Mouse (Mus musculus) mouse embryonic stem cell (cell line): ENCODE results near the gene Pimreg.

ENCODE experiments used
- in situ Hi-C, 2 experiments: fragments of 300-500 bp; cut with MboI; formaldehyde crosslinking; loops; 1 replicate in 1 of 2; 3 replicates in 1 of 2; pipeline ENCODE4 v1.14.3; 2019 to 2020; ENCODE audit warnings: low sequenced_read_pairs in 2 of 2, low pct_unique_long_range_greater_than_20kb in 1 of 2, mixed read lengths in 1 of 2; ENCODE audit not compliant: unreplicated experiment in 1 of 2

Pimreg gene

DNA sequence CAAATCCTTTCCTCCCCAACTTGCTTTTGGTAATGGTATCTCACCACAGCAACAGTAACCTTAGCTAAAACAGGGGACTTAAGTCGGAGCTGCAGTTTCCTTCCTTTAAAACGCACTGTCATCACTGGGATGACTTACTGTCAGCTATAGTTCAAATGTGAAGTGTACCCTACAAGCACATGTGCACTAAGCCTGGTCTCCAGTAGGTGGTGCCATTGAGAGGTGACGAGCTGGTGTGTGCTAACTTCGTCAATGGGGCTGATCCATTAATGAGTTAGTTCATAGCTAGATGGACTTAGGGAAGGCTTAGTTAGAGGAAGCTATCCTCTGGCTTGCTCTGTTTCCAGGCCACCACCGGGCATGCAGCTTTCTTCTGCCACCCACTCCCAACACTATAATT lies 10.8 kb downstream of the Pimreg start:
- in situ Hi-C loops, result no loop called here

DNA sequence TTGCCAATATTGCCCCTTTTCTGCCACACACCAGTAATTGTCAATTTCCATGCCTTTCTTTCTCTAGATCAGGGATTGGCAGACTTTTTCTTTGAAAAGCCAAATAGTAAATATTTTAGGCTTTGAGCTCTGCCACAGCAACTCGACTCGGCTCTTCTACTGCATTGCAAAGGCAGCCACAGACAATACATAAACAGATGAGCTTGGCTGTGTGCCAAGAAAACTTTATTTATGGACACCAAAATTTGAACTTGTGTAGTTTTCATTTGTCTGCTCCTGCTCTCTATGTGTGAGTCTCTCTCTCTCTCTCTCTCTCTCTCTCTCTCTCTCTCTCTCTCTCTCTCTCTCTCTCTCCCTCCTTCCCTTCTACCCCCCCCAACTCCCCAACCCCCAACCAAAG lies 13.3 kb downstream of the Pimreg start:
- in situ Hi-C loops, result no loop called here

- in situ Hi-C loops, result no loop called here
Observed at GRCm38 (mm10) chr11:72057166-72057565, 15.3 kb downstream of the Pimreg start.

DNA sequence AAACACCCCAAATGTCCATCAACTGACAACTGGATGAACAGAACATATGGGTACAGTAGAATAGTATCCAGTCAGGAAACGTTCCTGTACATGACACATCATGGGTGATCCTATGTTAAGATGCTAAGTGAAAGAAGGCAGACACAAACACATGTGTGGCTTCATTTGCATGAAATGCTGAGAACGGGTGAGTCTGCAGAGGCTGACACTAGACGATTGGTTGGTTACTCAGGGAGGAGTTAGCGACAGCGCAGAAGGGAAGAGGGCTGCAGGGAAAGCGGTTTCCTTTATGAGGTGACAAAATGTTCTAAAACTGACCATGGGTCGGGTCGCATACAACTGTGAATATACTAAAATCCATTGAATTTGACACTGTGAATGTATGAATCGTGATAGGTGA lies 18.6 kb downstream of the Pimreg start:
- in situ Hi-C loops, result no loop called here

DNA sequence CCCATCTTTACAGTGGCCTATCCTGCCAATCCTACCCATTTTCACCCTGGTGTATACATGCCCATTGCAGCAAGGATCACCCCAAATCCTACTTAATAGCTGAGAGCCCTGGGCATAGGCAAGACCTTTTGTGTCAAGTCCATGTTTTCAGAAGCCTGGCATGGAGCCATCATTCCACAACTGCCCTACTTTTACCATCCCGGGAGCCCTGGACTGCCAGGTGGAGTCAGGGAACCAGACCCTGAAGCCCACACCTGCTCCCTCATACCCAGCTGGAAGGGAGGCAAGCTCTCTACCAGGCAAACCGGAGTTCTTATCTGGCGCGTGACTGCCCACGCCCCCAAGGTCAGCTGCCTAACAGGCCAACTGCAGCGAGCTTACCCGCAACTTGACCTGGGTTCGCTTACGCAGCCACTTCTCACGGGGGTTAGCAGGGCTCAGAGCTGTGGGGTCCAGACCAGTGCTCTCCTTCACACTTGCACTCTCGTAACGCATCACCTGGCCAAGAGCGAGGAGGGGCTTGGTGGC lies 19.3 kb downstream of the Pimreg start:
- in situ Hi-C loops, result no loop called here

DNA sequence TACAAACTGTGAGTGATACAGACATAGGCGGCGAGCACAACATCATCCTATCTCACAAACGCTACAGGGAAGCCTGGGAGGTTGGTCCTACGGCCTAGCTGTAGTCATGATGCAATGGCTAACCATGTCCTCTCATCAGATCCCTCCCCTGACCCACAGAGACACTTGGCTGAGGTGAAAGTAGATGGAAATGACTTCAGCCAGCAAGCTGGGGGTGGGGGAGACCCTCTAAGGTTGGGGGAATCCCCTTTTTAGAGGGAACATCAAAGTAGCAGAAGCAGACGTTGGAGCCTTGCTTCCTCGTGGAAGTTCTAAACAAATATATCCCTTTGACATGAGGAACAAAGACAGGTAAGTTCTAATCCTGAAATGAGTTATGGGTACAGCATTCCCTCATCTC lies 22.6 kb downstream of the Pimreg start:
- in situ Hi-C loops, result no loop called here

- in situ Hi-C loops, result no loop called here
Observed at GRCm38 (mm10) chr11:72065103-72065502, 23.3 kb downstream of the Pimreg start.

- in situ Hi-C loops, result no loop called here
Observed at GRCm38 (mm10) chr11:72066330-72066729, 24.5 kb downstream of the Pimreg start.

- in situ Hi-C loops, result no loop called here
Observed at GRCm38 (mm10) chr11:72067326-72067725, 25.5 kb downstream of the Pimreg start.

GRCm38 (mm10) chr11:72068026-72068425 lies 26.2 kb downstream of the Pimreg start:
- in situ Hi-C loops, result no loop called here

- in situ Hi-C loops, result no loop called here
Observed at GRCm38 (mm10) chr11:72070733-72071132, 28.9 kb downstream of the Pimreg start.

GRCm38 (mm10) chr11:72072331-72072905 lies 30.6 kb downstream of the Pimreg start:
- in situ Hi-C loops, result no loop called here

GRCm38 (mm10) chr11:72074230-72074629 lies 32.4 kb downstream of the Pimreg start:
- in situ Hi-C loops, result no loop called here

- in situ Hi-C loops, result no loop called here
Observed at GRCm38 (mm10) chr11:72078056-72078455, 36.2 kb downstream of the Pimreg start.

DNA sequence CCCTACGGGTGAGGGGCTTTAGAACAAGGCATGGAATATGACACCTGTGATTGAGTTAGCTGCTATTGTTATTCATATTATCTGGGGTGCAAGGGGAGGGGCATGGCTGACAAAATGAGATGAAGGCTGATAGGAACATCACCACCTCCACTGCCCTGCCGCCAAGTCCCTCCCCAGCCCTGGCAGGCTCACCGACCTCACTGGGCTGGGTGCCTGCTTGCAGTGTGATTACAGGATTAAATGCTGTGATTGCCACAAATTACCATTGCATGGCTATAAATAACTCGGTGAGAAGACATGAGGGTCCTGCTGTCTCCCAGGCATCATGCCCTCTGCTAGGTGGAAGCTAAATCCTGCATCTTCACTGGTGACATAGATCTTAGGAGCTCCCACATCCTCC lies 36.8 kb downstream of the Pimreg start:
- in situ Hi-C loops, result no loop called here

GRCm38 (mm10) chr11:72080461-72080860 lies 38.6 kb downstream of the Pimreg start:
- in situ Hi-C loops, result no loop called here

GRCm38 (mm10) chr11:72082601-72083000 lies 40.8 kb downstream of the Pimreg start:
- in situ Hi-C loops, result no loop called here

GRCm38 (mm10) chr11:72084337-72084736 lies 42.5 kb downstream of the Pimreg start:
- in situ Hi-C loops, result no loop called here

DNA sequence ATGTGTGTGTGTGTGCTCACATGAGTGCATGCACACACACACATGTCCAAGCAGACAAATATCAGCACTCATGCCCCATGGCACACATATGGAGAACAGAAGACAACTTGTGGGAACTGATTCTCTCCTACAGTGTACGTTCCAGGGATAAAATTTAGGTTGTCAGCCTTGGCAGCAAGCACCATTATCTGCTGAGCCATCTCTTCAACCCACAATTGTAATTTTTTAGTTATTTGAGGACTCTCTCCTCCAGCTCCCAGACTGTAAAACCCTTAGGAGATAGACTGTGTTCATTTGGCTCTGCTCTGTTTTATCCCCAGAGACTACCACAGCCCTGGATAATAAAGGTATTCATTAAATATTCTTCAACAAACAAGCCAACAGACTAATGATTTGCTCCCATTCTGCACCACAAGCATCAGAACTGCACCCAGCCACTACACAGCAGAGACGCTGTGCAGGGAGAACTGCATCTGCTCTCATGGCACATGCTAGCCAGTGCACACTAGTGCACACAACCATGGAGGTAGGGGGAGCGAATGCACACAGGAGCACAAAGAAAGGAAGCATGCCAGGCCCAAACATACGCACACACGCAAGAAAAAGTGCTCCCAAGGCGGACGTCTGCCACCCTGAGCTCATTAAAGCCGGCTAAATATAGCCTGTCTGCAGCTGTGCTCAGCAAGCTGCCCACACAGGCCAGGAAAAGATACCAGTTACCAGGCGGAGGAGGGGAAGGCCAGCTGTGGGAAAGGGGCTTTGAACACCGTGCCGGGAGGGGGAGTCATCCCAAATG lies 44.6 kb downstream of the Pimreg start:
- in situ Hi-C loops, result no loop called here

- in situ Hi-C loops, result no loop called here
Observed at GRCm38 (mm10) chr11:72092390-72092789, 50.6 kb downstream of the Pimreg start.
